Comparison of ENCODE assay signal across 12 mouse cellular contexts in the genomic region with DNA sequence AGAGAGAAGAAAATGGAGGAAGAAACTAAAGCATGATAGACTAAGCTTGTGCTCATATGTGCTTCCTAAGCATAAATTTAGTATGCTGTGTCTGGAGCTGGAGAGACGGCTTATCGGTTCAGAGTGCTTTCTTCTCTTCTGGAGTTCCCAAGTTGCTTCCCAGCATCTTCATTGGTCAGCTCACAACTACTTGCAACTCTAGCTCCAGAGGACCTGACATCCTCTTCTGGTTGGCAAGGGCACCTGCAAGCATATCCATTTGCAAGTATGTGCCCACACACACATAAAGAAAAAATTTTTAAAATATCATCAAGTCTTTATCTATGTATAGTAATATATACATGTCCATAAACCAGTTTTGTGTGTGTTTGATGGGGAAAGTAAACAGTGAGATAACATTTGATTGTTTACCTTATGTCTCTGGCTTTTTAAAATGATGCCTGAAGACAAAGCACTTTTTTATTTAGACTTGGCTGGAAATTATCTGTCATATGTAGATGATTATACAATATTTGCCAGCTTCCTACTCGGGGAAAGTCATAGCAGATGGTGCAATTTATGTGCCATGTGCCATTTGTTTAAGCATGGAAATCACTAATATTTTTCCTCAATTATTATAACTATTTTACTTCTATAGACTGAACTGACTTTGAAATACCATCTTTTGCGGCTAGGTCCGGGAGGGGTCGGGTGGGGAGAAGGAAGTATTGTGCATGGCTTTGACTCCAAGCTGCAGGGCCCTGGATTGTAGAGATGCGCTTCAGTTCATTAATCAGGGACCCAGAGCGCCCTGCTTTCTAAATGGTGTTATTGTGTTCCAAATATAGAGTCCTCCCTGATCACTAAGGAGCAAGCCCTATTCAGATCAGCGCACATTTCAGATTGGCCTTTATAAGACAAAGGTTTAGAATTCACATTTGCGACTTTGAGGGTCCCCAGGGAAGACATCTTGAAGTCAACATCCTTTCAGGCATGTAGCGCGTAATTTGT.
DNase-seq lines count a peak whose midpoint lies in the region; ATAC-seq lines count a peak whose summit lies in the region.
"Had no signal": no experiment of that assay in that cellular context is flagged by ENCODE, and none has a peak within 500 bp of the region (broad histone marks: within the 10 kb centered on the region; RNA-seq: fewer than 3 reads in every experiment).

No protein-coding gene starts in this region.

- no peaks in the 10 kb centered on the region for H3K36me3 ChIP-seq in hindbrain, embryonic 16.5 days (ENCODE audit: control insufficient read depth, insufficient read depth, low read length)
- no peaks in the 10 kb centered on the region for H3K36me3 ChIP-seq in hindbrain, embryonic 10.5 days
- no peaks in the 10 kb centered on the region for H3K36me3 ChIP-seq in midbrain, embryonic 14.5 days (ENCODE audit: control insufficient read depth, insufficient read depth, low read length)
- no peaks in the 10 kb centered on the region for H3K36me3 ChIP-seq in midbrain, embryonic 13.5 days
- H3K36me3 ChIP-seq in kidney, embryonic 14.5 days (ENCODE audit: control insufficient read depth, insufficient read depth, low read length), result no peaks in the 10 kb centered on the region
- H3K36me3 ChIP-seq: kidney, embryonic 15.5 days; stomach, embryonic 15.5 days had no signal

- H3K27me3 ChIP-seq in hindbrain, embryonic 16.5 days (replicated peaks; ENCODE audit: control insufficient read depth, insufficient read depth, low read length), result no peaks in the 10 kb centered on the region
- no peaks in the 10 kb centered on the region for H3K27me3 ChIP-seq in hindbrain, embryonic 10.5 days (ENCODE audit: insufficient read depth, poor library complexity, severe bottlenecking)
- H3K27me3 ChIP-seq in midbrain, embryonic 14.5 days (ENCODE audit: control insufficient read depth, insufficient read depth, low read length), result no peaks in the 10 kb centered on the region
- H3K27me3 ChIP-seq in midbrain, embryonic 13.5 days, result no peaks in the 10 kb centered on the region
- H3K27me3 ChIP-seq in kidney, embryonic 14.5 days (ENCODE audit: control insufficient read depth, insufficient read depth, low read length), result no peaks in the 10 kb centered on the region
- H3K27me3 ChIP-seq: kidney, embryonic 15.5 days; stomach, embryonic 15.5 days had no signal

- ATAC-seq in hindbrain, embryonic 16.5 days, result 0 out of 2 replicates have a peak, but pooled peaks have one; percentile 24
- ATAC-seq in midbrain, embryonic 14.5 days (ENCODE audit: low FRiP score, low TSS enrichment), result no peak
- ATAC-seq in midbrain, embryonic 13.5 days, result no peak
- ATAC-seq in kidney, embryonic 14.5 days (ENCODE audit: low FRiP score, low TSS enrichment), result no peak

- no peak overlapping the region for H3K9ac ChIP-seq in hindbrain, embryonic 16.5 days (ENCODE audit: low read depth, low read length)
- no peak overlapping the region for H3K9ac ChIP-seq in midbrain, embryonic 14.5 days (replicated peaks; ENCODE audit: low read length)
- no peak overlapping the region for H3K9ac ChIP-seq in midbrain, embryonic 13.5 days (replicated peaks)
- no peak overlapping the region for H3K9ac ChIP-seq in kidney, embryonic 14.5 days (ENCODE audit: low read depth, low read length)
- H3K9ac ChIP-seq: kidney, embryonic 15.5 days; stomach, embryonic 15.5 days had no signal

- no peak overlapping the region for H3K4me2 ChIP-seq in hindbrain, embryonic 16.5 days (ENCODE audit: low read length)
- H3K4me2 ChIP-seq in midbrain, embryonic 14.5 days (ENCODE audit: low read length), result no peak overlapping the region
- H3K4me2 ChIP-seq in midbrain, embryonic 13.5 days (replicated peaks), result no peak overlapping the region
- H3K4me2 ChIP-seq in kidney, embryonic 14.5 days (replicated peaks; ENCODE audit: low read depth, low read length), result no peak overlapping the region
- H3K4me2 ChIP-seq: kidney, embryonic 15.5 days; stomach, embryonic 15.5 days had no signal

- H3K4me1 ChIP-seq in hindbrain, embryonic 16.5 days (ENCODE audit: control insufficient read depth, insufficient read depth, low read depth, low read length), result no peaks in the 10 kb centered on the region; the same call in 1 of the 2 replicates
- 0 out of 2 replicates have a peak, but pooled peaks cover 4% of the 10 kb centered on the region for H3K4me1 ChIP-seq in hindbrain, embryonic 10.5 days (replicated peaks)
- peaks cover 6% of the 10 kb centered on the region; the same call in 1 of the 2 replicates for H3K4me1 ChIP-seq in midbrain, embryonic 14.5 days (ENCODE audit: control insufficient read depth, insufficient read depth, low read length)
- no peaks in the 10 kb centered on the region for H3K4me1 ChIP-seq in midbrain, embryonic 13.5 days (replicated peaks)
- H3K4me1 ChIP-seq in kidney, embryonic 14.5 days (ENCODE audit: control insufficient read depth, insufficient read depth, low read length), result no peaks in the 10 kb centered on the region
- H3K4me1 ChIP-seq: kidney, embryonic 15.5 days; stomach, embryonic 15.5 days had no signal

- WGBS in hindbrain, embryonic 16.5 days, result 44% methylated on average over 12 of the region's 12 CpGs
- 68% methylated on average over 12 of the region's 12 CpGs for WGBS in hindbrain, embryonic 10.5 days
- WGBS in midbrain, embryonic 14.5 days, result 54% methylated on average over 12 of the region's 12 CpGs
- 65% methylated on average over 12 of the region's 12 CpGs for WGBS in midbrain, embryonic 13.5 days
- 81% methylated on average over 12 of the region's 12 CpGs for WGBS in kidney, embryonic 14.5 days

- no peaks in the 10 kb centered on the region for H3K9me3 ChIP-seq in hindbrain, embryonic 16.5 days (ENCODE audit: control insufficient read depth, low read length)
- no peaks in the 10 kb centered on the region for H3K9me3 ChIP-seq in hindbrain, embryonic 10.5 days
- H3K9me3 ChIP-seq in midbrain, embryonic 14.5 days (ENCODE audit: control insufficient read depth, low read length), result no peaks in the 10 kb centered on the region
- H3K9me3 ChIP-seq in midbrain, embryonic 13.5 days, result no peaks in the 10 kb centered on the region
- H3K9me3 ChIP-seq in kidney, embryonic 14.5 days (ENCODE audit: control insufficient read depth, low read length), result no peaks in the 10 kb centered on the region
- H3K9me3 ChIP-seq: kidney, embryonic 15.5 days; stomach, embryonic 15.5 days had no signal

- no peak overlapping the region for H3K4me3 ChIP-seq in hindbrain, embryonic 16.5 days (ENCODE audit: low read length)
- no peak overlapping the region for H3K4me3 ChIP-seq in hindbrain, embryonic 10.5 days
- no peak overlapping the region for H3K4me3 ChIP-seq in midbrain, embryonic 14.5 days (replicated peaks; ENCODE audit: low read depth, low read length)
- H3K4me3 ChIP-seq in midbrain, embryonic 13.5 days (replicated peaks), result no peak overlapping the region
- H3K4me3 ChIP-seq in kidney, embryonic 14.5 days (ENCODE audit: low read length), result no peak overlapping the region
- H3K4me3 ChIP-seq: kidney, embryonic 15.5 days; stomach, embryonic 15.5 days had no signal

- peak; percentile 67 to 68 for DNase-seq in cerebellum, adult 18-20 months
- DNase-seq in cerebellum, postnatal 4 days (ENCODE audit: low spot score in 2 of 2), result no peak
- no peak for DNase-seq in hindbrain, embryonic 10.5 days (ENCODE audit: low spot score)
- DNase-seq in midbrain, embryonic 14.5 days, result peak; percentile 50
- no peak for DNase-seq in T-cell, adult 2 months (ENCODE audit: low spot score)
- DNase-seq: lung, adult 2 months; thymus, postnatal 14 days had no signal

- H3K27ac ChIP-seq in hindbrain, embryonic 16.5 days (ENCODE audit: low read depth, low read length), result 0 out of 2 replicates have a peak overlapping the region, but pooled peaks have one; percentile 56
- H3K27ac ChIP-seq in hindbrain, embryonic 10.5 days, result no peak overlapping the region
- H3K27ac ChIP-seq in midbrain, embryonic 14.5 days (replicated peaks; ENCODE audit: low read depth, low read length), result no peak overlapping the region
- no peak overlapping the region for H3K27ac ChIP-seq in midbrain, embryonic 13.5 days
- no peak overlapping the region for H3K27ac ChIP-seq in kidney, embryonic 14.5 days (ENCODE audit: low read depth, low read length)
- H3K27ac ChIP-seq: kidney, embryonic 15.5 days; stomach, embryonic 15.5 days had no signal

Comparison
In these comparisons a context has a peak if more than half of its experiments do, and no peak if none do; other contexts are left out.
1. DNase-seq: peak in cerebellum, adult 18-20 months (2 of 2) and midbrain, embryonic 14.5 days (single experiment); none in cerebellum, postnatal 4 days (0 of 2), hindbrain, embryonic 10.5 days (single experiment) and T-cell, adult 2 months (single experiment).